Mouse (Mus musculus) limb, embryonic 10.5 days (tissue): ENCODE results near the gene Csnk1g1. TPM values are rescaled to one million over a fixed set of nuclear protein-coding genes. Genes with fewer than 3 reads are reported as not detected.

Source experiments
- DNase-seq: peaks from one replicate; pipeline ENCODE4 v3.0.0-alpha.2; 2017; ENCODE audit warnings: low spot score
- H3K27ac ChIP-seq: fragments of 300-500 bp; sonication (generic); 2 replicates; pipeline ENCODE4 v1.5.1; 2016; ENCODE audit warnings: mild to moderate bottlenecking
- H3K27me3 ChIP-seq: fragments of 300-500 bp; sonication (generic); 2 replicates; pipeline ENCODE4 v1.6.1; 2016; ENCODE audit warnings: low read depth, mild to moderate bottlenecking; ENCODE audit not compliant: poor library complexity, severe bottlenecking
- H3K36me3 ChIP-seq: fragments of 300-500 bp; sonication (generic); 2 replicates; pipeline ENCODE4 v1.6.1; 2016; ENCODE audit warnings: mild to moderate bottlenecking, moderate library complexity
- H3K4me1 ChIP-seq: fragments of 300-500 bp; sonication (generic); 2 replicates; pipeline ENCODE4 v1.6.1; 2016
- H3K4me3 ChIP-seq: fragments of 300-500 bp; sonication (generic); 2 replicates; pipeline ENCODE4 v1.5.1; 2016; ENCODE audit warnings: mild to moderate bottlenecking, moderate library complexity
- H3K9me3 ChIP-seq: fragments of 300-500 bp; sonication (generic); replicated peaks from 2 replicates; pipeline ENCODE4 v1.6.1; 2016; ENCODE audit warnings: mild to moderate bottlenecking
- WGBS: fragments of 180-500 bp; shearing (Covaris S2); methylation state at CpG from one replicate; pipeline ENCODE4 v1.1.7; 2016; 5-methylcytosine and 5-hydroxymethylcytosine counted together
- polyA plus RNA-seq: library from polyadenylated mRNA; unstranded; fragments of >200 nt; fragmentation: Nextera tagmentation; extraction: Ambion mirVana; gene quantifications from 2 replicates; pipeline ENCODE4 v1.2.1, GENCODE M21; 2016

Gene Csnk1g1
- polyA plus RNA-seq, 1 experiment from 2014 or later: 15.4 TPM

GRCm38 (mm10) chr9:66020601-66021000 is 111.9 kb downstream of the Csnk1g1 start:
- Histone ChIP-seq H3K4me3 (no peak overlapping the region), H3K4me1 (no peaks in the 10 kb centered on the region)

GRCm38 (mm10) chr9:66038082-66038481 is 129.4 kb downstream of the Csnk1g1 start:
- H3K36me3 ChIP-seq: peaks cover 51% of the 10 kb centered on the region
- H3K9me3 ChIP-seq: no peaks in the 10 kb centered on the region
- 93% methylated on average over 4 of the region's 4 CpGs for WGBS
- H3K27ac ChIP-seq: no peak overlapping the region
- H3K4me3 ChIP-seq: no peak overlapping the region
- no peak for DNase-seq
- H3K4me1 ChIP-seq: no peaks in the 10 kb centered on the region
- H3K27me3 ChIP-seq: no peaks in the 10 kb centered on the region

More at GRCm38 (mm10) chr9:66020601-66021000, 111.9 kb downstream of the Csnk1g1 start:
- no peak overlapping the region for H3K27ac ChIP-seq
- H3K9me3 ChIP-seq: no peaks in the 10 kb centered on the region
- no peak for DNase-seq
- H3K36me3 ChIP-seq: peaks cover 32% of the 10 kb centered on the region
- no peaks in the 10 kb centered on the region for H3K27me3 ChIP-seq

DNA sequence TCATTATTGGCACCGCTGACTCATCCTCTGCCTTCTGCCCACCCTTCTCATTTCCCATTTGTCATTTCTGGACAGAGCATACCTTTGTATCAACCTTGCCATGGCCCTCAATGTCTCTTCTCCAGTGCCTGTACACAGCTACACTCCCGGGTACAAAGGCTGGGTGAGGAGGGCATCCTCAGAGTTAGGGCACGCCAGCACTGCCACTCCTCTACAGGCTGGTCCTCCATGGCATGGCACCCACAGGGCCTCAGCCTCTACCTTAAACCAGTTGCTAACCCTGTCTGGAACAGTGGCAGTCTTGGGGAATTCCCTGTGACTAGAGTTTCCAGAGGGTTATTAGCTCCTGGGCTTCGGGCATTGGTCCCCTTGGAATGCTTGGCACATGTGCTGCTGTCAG is 129.9 kb downstream of the Csnk1g1 start:
- Histone ChIP-seq H3K4me3 (no peak overlapping the region), H3K4me1 (no peaks in the 10 kb centered on the region)

GRCm38 (mm10) chr9:66039290-66039689 is 130.6 kb downstream of the Csnk1g1 start:
- Histone ChIP-seq H3K4me3 (no peak overlapping the region), H3K4me1 (no peaks in the 10 kb centered on the region), H3K27me3 (no peaks in the 10 kb centered on the region), H3K9me3 (no peaks in the 10 kb centered on the region), H3K36me3 (peaks cover 49% of the 10 kb centered on the region), H3K27ac (no peak overlapping the region)
- no peak for DNase-seq
- 89% methylated on average over 4 of the region's 4 CpGs for WGBS

More for the DNA sequence above, 129.9 kb downstream of the Csnk1g1 start:
- no peaks in the 10 kb centered on the region for H3K9me3 ChIP-seq
- no peaks in the 10 kb centered on the region for H3K27me3 ChIP-seq
- H3K36me3 ChIP-seq: peaks cover 49% of the 10 kb centered on the region
- H3K27ac ChIP-seq: no peak overlapping the region
- no peak for DNase-seq
- WGBS: 94% methylated on average over 4 of the region's 4 CpGs

- no peaks in the 10 kb centered on the region for H3K4me1 ChIP-seq
- H3K36me3 ChIP-seq: peaks cover 45% of the 10 kb centered on the region
- WGBS: 90% methylated on average over 3 of the region's 3 CpGs
- H3K4me3 ChIP-seq: no peak overlapping the region
- DNase-seq: no peak
- no peak overlapping the region for H3K27ac ChIP-seq
- H3K27me3 ChIP-seq: no peaks in the 10 kb centered on the region
- no peaks in the 10 kb centered on the region for H3K9me3 ChIP-seq
Measured at GRCm38 (mm10) chr9:66040801-66041200, 132.1 kb downstream of the Csnk1g1 start.

DNA sequence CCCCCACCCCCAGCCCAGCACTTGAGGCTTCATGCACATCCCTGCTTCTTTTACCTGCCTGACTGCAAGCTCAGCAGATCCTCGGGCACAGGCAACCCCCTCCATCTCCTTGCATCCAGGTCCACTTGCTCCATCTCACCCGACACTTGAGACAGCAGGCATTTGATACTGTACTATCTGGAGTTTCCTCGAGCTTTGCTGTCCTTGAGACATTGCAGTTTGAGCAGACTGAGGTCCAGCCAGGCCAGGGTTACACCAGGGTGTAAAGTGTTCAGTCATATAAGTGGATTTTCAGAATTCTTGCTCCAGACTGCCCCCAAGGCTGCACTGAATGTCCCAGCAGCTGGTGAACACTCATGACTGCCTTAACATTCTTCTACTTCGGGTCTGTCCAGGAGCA is 133.6 kb downstream of the Csnk1g1 start:
- H3K27me3 ChIP-seq: no peaks in the 10 kb centered on the region
- no peak overlapping the region for H3K4me3 ChIP-seq
- H3K4me1 ChIP-seq: no peaks in the 10 kb centered on the region
- no peak for DNase-seq
- H3K36me3 ChIP-seq: peaks cover 37% of the 10 kb centered on the region
- no peak overlapping the region for H3K27ac ChIP-seq
- 87% methylated on average over 4 of the region's 4 CpGs for WGBS
- no peaks in the 10 kb centered on the region for H3K9me3 ChIP-seq

GRCm38 (mm10) chr9:66043241-66043640 is 134.5 kb downstream of the Csnk1g1 start:
- no peak overlapping the region for H3K4me3 ChIP-seq
- no peaks in the 10 kb centered on the region for H3K27me3 ChIP-seq
- no peaks in the 10 kb centered on the region for H3K9me3 ChIP-seq
- no peak overlapping the region for H3K27ac ChIP-seq
- DNase-seq: no peak
- no peaks in the 10 kb centered on the region for H3K4me1 ChIP-seq
- H3K36me3 ChIP-seq: peaks cover 32% of the 10 kb centered on the region
- WGBS: 94% methylated on average over 3 of the region's 3 CpGs

DNA sequence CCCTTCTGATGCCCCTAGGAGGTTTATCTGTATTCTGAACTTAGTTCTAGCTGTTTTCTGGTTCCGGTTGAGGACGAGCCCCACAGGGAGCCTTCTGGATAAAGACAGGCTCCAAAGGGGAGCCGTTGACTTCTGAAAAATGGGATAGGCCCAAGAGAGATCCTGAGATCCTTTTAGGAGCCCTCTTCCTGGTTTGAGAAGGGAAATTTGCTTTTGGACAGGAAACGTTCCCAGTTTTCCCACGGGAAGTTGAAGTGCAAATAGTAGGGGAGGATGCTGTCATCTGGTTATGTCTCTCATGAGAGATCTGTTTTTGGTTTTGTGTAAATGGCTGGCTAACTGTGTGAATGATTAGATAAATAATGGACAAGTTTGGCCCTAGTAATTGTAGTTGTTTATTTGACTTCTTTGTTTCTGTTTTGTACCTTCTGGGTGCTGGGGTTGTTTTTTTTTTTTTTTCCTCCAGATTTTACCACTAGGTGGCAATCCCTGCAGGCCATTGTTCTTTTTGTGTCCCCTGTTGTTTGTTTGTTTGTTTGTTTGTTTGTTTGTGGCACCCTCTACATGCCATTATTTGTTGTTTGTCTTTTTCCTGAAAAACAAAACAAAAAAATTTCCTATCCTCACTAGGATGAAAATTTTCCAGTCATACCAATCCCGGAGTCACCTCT is 141.3 kb downstream of the Csnk1g1 start:
- Histone ChIP-seq H3K9me3 (no peaks in the 10 kb centered on the region), H3K36me3 (no peaks in the 10 kb centered on the region), H3K4me1 (no peaks in the 10 kb centered on the region), H3K27me3 (no peaks in the 10 kb centered on the region), H3K27ac (no peak overlapping the region), H3K4me3 (no peak overlapping the region)
- 84% methylated on average over 6 of the region's 6 CpGs for WGBS
- DNase-seq: no peak

DNA sequence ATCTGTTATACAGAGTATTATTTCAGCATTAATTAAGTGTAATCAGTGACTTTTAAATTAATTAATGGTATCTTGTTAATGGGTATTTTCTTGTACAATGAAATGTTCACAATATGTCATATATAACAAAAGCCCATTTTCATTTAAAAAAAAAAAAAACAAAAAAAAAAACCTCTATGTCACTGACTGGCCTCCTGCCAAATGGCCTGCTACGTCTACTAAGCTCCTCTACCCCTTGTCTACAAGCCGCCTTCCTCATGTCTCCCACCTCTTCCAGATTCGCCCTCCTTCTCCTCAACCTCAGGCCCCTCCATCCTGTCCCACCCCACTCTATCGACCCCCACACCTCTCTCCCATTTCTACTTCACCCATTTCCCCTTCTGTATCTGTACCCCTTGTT is 142.8 kb downstream of the Csnk1g1 start:
- Histone ChIP-seq H3K27me3 (no peaks in the 10 kb centered on the region), H3K4me3 (no peak overlapping the region), H3K4me1 (no peaks in the 10 kb centered on the region), H3K9me3 (no peaks in the 10 kb centered on the region), H3K36me3 (no peaks in the 10 kb centered on the region), H3K27ac (no peak overlapping the region)
- WGBS: 87% methylated on average over 4 of the region's 4 CpGs
- no peak for DNase-seq

DNA sequence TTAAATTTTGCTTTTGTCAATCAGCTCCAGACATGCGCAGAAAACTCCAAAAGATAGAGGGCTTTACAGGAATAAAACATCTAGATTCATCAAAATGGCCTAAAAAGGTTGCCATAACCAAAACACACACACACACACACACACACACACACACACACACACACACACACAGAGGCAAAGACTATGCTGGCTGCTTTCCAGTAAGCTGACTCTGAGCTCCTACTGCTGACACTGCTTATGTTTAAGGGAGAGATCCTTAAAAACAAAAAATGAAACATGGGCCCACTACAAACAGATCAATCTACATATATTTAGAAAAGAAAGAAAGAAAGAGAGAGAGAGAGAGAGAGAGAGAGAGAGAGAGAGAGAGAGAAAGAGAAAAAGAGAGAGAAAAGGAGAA is 144.0 kb downstream of the Csnk1g1 start:
- H3K36me3 ChIP-seq: no peaks in the 10 kb centered on the region
- no peak overlapping the region for H3K27ac ChIP-seq
- H3K27me3 ChIP-seq: no peaks in the 10 kb centered on the region
- no peak for DNase-seq
- WGBS: 90% methylated on average over 1 of the region's 1 CpGs
- H3K4me3 ChIP-seq: no peak overlapping the region
- H3K9me3 ChIP-seq: no peaks in the 10 kb centered on the region
- H3K4me1 ChIP-seq: no peaks in the 10 kb centered on the region

- Histone ChIP-seq H3K36me3 (no peaks in the 10 kb centered on the region), H3K27ac (no peak overlapping the region), H3K9me3 (no peaks in the 10 kb centered on the region), H3K4me3 (no peak overlapping the region), H3K4me1 (peaks cover 2% of the 10 kb centered on the region; the same call in 1 of the 2 replicates), H3K27me3 (no peaks in the 10 kb centered on the region)
- DNase-seq: no peak
- 28% methylated on average over 1 of the region's 1 CpGs for WGBS
Measured at GRCm38 (mm10) chr9:66053620-66054019, 144.9 kb downstream of the Csnk1g1 start.

DNA sequence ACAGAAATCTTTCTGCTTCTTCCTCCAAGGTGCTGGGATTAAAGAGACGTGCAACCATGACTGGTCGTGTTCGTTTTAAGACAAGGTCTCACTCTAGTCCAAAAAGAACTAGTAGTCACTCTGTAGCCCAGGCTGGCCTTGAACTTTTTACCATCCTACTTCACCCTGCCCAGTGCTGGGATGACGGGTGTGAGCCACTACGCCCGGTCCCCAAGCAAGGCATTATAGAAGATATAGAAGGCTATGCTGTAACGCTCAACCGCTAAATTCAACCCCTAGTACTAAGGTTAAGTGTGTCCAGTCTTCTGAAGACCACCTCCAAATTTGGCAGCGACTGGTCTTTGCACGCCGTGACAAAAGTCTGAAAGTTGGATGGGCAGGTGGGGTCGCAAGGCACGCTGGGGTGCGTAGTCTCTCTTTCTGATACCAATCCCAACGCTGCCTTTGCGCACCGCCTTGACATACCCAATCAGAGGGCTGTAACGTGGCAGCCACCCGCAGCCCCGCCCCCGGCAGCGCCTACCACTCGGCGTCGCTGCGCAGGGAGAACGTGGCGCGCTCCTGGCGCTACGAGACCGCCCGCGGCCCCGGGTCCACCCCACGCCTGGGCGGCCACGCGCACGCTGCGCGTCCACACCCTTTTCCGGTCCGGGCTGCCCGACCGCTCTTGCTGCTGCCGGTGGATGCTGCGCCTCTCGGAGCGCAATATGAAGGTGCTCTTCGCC is 151.0 kb downstream of the Csnk1g1 start, which contains the start of gene Ppib:
Gene Ppib (plus strand): TSS at position 640 of the 725 bp plus-strand sequence.
- Histone ChIP-seq H3K27ac (peak within 1 kb of the TSS; percentile 95), H3K4me1 (peaks cover 22% of the 10 kb centered on the region), H3K9me3 (no peaks in the 10 kb centered on the region), H3K36me3 (peaks cover 32% of the 10 kb centered on the region), H3K4me3 (peak within 1 kb of the TSS; percentile 89), H3K27me3 (no peaks in the 10 kb centered on the region)
- DNase-seq: peak; percentile 99
- WGBS: 2% methylated on average over 51 of the region's 51 CpGs

GRCm38 (mm10) chr9:66060308-66060647 is 151.6 kb downstream of the Csnk1g1 start:
- peak overlapping the region; percentile 95 for H3K27ac ChIP-seq
- WGBS: under 1% methylated on average over 20 of the region's 20 CpGs
- peaks cover 36% of the 10 kb centered on the region for H3K36me3 ChIP-seq
- H3K27me3 ChIP-seq: no peaks in the 10 kb centered on the region
- H3K9me3 ChIP-seq: no peaks in the 10 kb centered on the region
- H3K4me3 ChIP-seq: peak overlapping the region; percentile 89
- H3K4me1 ChIP-seq: peaks cover 22% of the 10 kb centered on the region
- no peak for DNase-seq
